Mouse (Mus musculus): ENCODE measurements around the gene Pdzk1.

Gene Pdzk1

GRCm38 (mm10) chr3:96824614-96825013 lies 4.5 kb upstream of the Pdzk1 start:
- TF ChIP-seq GATA4 (IDR thresholded peaks at IDR 0.05; ENCODE audit: insufficient replicate concordance, low read length), result no peak

- TF ChIP-seq GATA4 (IDR thresholded peaks at IDR 0.05; ENCODE audit: insufficient replicate concordance, low read length), result no peak
These were observed 3.8 kb upstream of the Pdzk1 start for GRCm38 (mm10) chr3:96825261-96825660.

GRCm38 (mm10) chr3:96828308-96828864 lies 698 bp upstream of the Pdzk1 start:
- TF ChIP-seq GATA4 (IDR thresholded peaks at IDR 0.05; ENCODE audit: insufficient replicate concordance, low read length), result no peak

- no peak for TF ChIP-seq GATA4 (IDR thresholded peaks at IDR 0.05; ENCODE audit: insufficient replicate concordance, low read length)
These were observed 772 bp downstream of the Pdzk1 start for GRCm38 (mm10) chr3:96829856-96830255.

- no peak for TF ChIP-seq GATA4 (IDR thresholded peaks at IDR 0.05; ENCODE audit: insufficient replicate concordance, low read length)
These were observed 3.8 kb downstream of the Pdzk1 start for GRCm38 (mm10) chr3:96832930-96833329.

- no peak for TF ChIP-seq GATA4 (IDR thresholded peaks at IDR 0.05; ENCODE audit: insufficient replicate concordance, low read length)
These were observed 5.7 kb downstream of the Pdzk1 start for GRCm38 (mm10) chr3:96834587-96835348.

- peak; percentile 96 for TF ChIP-seq GATA4 (IDR thresholded peaks at IDR 0.05; ENCODE audit: insufficient replicate concordance, low read length)
These were observed 7.3 kb downstream of the Pdzk1 start for GRCm38 (mm10) chr3:96836414-96836813.

GRCm38 (mm10) chr3:96838996-96839645 lies 10.0 kb downstream of the Pdzk1 start:
- no peak for TF ChIP-seq GATA4 (IDR thresholded peaks at IDR 0.05; ENCODE audit: insufficient replicate concordance, low read length)

GRCm38 (mm10) chr3:96845191-96845590 lies 16.1 kb downstream of the Pdzk1 start:
- TF ChIP-seq GATA4 (IDR thresholded peaks at IDR 0.05; ENCODE audit: insufficient replicate concordance, low read length), result no peak

GRCm38 (mm10) chr3:96845806-96846205 lies 16.7 kb downstream of the Pdzk1 start:
- no peak for TF ChIP-seq GATA4 (IDR thresholded peaks at IDR 0.05; ENCODE audit: insufficient replicate concordance, low read length)

- TF ChIP-seq GATA4 (IDR thresholded peaks at IDR 0.05; ENCODE audit: insufficient replicate concordance, low read length), result no peak
These were observed 17.9 kb downstream of the Pdzk1 start for GRCm38 (mm10) chr3:96846985-96847384.

GRCm38 (mm10) chr3:96847661-96848060 lies 18.6 kb downstream of the Pdzk1 start:
- no peak for TF ChIP-seq GATA4 (IDR thresholded peaks at IDR 0.05; ENCODE audit: insufficient replicate concordance, low read length)

- TF ChIP-seq GATA4 (IDR thresholded peaks at IDR 0.05; ENCODE audit: insufficient replicate concordance, low read length), result no peak
These were observed 19.4 kb downstream of the Pdzk1 start for GRCm38 (mm10) chr3:96848470-96848869.

- no peak for TF ChIP-seq GATA4 (IDR thresholded peaks at IDR 0.05; ENCODE audit: insufficient replicate concordance, low read length)
These were observed 20.2 kb downstream of the Pdzk1 start for GRCm38 (mm10) chr3:96849168-96849727.

- TF ChIP-seq GATA4 (IDR thresholded peaks at IDR 0.05; ENCODE audit: insufficient replicate concordance, low read length), result no peak
These were observed 23.5 kb downstream of the Pdzk1 start for GRCm38 (mm10) chr3:96852561-96852960.

- no peak for TF ChIP-seq GATA4 (IDR thresholded peaks at IDR 0.05; ENCODE audit: insufficient replicate concordance, low read length)
These were observed 25.3 kb downstream of the Pdzk1 start for GRCm38 (mm10) chr3:96854376-96854775.
